Mouse (Mus musculus) left cerebral cortex, adult 9 months (tissue): Measurements from ENCODE around the gene Zfand3.

Source experiments
- DNase-seq, 2 experiments: peaks; one replicate each; pipeline ENCODE4 v3.0.0; 2022; ENCODE audit warnings: low spot score in 2 of 2

Zfand3 gene

DNA sequence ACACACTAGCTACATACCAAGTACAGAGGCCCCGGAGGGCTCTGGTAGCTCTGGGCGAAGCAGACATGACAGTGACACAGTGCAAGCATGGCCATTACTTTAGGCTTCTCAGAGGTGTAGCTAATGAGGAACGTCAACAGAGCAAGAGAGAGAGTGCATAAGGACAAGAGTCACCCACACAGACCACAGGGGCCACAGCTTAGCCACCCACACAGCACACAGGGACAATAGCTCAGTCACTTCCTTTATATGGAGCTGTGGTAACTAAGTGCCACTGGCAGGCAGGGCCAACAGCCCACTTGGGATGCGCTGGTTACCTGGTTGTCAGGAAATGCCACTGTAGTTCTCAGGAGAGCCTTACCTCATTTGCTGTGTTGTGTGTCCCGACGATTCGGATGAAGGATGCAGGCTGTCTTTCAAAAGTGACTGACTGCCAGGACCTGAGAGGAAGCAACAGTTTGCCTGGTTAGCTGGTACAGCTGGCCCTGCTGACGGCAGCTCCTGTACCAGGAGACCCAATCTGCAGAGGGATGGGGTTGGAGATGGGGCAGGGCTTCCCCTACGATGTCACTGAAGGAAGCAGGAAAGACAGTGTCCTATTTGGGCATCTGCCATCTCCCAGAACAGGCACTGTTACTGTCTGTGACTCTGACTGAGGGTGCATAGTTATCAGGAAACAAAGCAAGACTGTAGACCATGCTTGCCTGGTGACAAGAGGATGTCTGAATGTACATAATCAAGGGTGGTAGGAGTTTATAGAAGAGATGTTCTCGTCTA is 224.1 kb downstream of the Zfand3 start:
- no peak for DNase-seq

DNA sequence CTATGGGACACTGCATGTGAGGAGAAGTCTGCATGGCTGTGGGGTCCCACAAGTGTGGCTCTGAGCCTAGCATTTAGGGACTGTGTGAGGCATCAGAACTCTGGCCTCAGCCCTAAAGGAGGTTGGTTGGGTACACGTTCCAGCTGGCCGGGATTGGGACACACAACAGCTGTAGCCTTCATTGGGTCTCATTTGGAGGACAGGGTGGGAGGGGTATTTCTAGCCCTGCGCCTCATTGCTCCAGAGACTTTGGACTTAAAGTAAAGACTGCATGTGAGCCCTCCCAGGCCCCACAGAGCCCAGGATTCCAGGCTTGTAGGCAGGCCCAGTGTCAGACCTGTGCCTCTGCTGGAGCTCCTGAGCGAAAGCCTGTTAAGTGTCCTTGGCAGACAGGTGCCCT is 225.9 kb downstream of the Zfand3 start:
- no peak for DNase-seq

DNA sequence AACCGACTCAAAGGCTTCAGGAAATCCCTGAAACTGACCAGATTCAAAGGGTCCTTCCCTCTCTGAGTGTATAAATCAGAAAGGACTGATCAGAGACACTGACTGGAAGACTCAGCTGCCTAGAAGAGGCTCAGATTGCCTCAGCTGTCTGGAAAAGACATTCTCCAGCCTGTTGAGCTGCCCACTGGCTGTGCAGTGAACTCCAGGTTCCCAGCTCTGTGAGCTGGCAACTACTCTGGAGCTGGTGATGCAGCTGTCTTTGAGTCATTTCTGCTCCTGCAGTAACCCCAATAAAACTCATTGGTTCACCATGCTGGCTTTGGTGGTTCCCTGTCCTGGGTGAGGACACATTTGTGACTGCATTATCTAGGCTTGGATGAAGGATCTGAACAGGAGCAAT is 226.9 kb downstream of the Zfand3 start:
- DNase-seq: no peak

DNA sequence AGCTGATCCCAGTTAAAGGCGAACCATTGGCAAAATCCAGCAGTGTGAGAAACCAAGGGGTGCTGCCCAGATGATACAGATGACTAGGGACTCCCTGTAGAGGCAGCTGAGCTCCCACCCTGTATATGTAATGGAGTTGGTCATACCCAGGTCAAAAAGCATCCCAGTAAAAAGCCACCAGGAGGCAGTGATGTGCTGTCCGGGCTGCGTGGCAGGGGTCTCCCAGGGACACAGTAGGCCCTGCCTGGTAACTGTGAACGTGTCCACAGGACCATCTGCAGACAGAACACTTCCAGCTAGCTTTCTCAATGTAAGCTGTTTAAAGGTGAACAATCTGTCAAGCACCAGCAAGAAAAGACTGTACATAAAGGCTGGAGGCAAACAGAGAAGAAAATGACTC is 228.2 kb downstream of the Zfand3 start:
- DNase-seq: no peak

DNA sequence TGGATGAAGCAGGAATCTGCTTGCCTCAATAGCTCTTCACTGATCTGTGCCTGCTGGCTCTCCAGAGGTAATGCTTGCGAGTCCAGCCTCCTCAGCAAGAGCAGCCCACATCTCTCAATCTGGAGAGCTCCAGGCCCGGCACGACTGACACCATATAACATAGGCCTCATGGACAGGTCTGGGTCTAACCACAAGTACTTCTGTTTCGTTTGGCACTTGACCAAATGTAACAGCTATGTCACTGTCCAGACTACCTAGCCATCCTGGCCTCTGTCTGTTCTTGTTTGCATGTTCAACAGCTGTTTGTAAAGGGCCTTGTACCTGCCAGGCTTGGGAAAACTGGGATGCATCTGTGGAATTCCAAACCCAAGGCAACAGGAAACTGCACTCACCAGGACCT is 230.8 kb downstream of the Zfand3 start:
- no peak for DNase-seq

DNA sequence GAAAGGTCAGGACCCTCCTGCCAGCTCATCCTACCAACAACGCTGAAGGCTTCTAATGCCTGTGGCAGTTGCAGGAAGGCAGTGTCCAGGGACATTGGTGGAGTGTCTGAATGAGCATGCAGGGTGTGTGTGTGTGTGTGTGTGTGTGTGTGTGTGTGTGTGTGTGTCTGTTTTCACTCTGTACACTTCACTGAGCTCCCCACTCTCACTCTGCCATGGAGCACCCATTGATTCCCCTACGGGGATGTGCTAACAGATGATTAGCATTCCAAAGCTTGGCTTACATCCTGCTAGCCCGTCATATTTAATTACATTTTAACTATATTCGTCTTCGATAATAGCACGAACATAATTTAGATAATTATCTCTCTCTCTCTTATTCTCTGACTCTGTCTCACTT is 232.1 kb downstream of the Zfand3 start:
- DNase-seq: no peak

DNA sequence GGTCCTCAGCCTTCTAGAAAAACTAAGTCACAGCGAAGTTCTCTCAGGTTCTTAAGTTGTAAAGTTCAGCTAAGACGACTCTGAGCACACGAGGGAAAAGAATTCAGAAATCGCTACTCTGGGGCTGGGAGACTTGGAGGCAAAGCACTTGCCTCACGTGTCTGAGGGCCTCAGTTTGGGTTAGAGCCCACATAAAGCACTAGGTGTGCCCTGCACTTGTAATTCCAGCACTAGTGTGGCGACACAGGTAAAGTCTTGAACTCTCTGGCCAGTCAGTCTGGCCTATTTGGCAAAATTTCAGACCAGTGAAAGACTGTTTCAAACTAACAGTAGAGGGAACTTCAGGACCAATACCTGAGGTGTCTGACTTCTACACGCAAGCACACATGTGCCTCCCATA is 233.1 kb downstream of the Zfand3 start:
- DNase-seq: no peak

DNA sequence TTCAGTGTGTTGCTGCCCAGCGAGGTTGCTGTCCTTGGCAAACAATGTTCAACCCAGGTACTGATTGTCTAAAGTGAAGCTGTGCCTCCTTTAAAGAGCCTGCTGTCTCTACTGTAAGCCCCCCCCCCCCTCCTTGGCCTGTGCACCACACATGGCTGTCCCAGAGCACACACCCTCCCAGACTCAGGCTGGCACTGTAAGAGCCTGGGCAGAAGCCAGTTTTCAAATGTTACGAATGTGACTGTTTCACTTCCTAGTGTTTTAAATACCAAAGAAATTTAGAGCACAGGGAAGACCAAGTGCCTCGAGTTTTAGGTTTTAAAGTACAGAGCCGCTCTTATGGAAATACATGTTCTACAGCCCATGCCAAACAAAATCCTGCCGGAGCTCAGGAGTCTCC is 234.9 kb downstream of the Zfand3 start:
- DNase-seq: no peak

DNA sequence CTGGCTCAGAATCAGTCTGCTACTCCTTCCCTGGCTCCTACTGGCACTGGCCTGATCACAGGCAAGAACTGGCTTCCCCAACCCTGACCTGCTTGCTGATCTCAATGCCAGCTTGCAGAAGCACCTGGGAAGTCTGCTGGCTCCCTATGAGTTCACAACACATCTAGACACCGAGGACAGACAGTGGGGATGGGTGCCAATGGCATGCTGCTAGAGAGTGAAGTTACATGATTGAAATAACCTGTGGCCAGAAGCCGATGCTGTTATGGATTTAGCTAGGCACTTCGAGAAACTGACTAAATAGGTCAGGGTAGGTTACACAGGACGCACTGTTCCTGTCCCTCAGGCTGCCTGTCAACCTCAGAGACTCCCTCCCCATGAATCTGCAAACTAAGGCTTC is 236.1 kb downstream of the Zfand3 start:
- no peak for DNase-seq

DNA sequence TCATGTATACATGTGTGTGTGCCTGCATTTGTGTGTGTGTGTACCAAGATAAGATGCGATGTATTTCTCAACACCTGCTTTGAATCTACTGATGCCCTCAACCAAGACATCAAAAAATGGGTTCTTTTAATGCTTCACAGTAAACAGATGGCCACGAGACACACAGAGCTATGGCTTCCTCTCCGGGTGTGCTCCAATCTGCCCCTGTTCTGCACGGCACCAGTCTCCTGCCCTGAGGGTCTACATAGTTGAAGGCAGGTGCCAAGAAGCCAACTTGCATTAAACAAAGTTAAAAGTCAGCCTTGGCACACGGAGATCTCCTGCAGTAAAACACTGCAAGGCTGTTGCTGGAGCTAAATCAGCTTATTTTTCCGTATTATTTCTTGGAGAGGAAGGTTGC is 236.5 kb downstream of the Zfand3 start:
- no peak for DNase-seq

DNA sequence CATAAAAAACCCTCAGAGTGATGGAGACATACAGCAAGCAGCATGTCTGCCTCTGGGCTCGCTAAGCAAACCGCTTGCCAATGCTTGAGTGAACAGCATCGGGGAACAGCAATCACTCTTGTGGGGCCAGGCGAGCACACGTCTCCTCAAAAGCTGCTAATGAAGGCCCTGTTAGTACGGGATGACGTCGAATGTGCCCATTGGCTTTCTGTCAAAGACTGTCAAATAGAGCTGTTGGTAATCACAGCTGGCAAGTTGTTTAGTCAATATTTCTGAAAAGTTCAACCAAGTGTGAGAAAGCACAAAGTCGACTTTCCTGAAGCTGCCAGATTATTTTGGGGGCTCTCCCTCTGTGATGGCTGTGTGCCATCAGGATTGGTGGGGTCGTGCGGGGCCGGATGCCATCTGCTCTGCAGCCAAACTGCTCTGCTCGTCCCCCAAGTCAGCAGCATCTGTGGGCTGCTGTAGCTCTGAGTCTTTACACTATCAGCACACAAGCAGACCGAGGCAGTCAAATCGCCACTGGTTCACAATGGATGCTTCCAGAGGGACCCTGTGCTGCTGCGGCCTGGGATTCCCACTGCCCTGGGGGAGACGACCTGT is 237.3 kb downstream of the Zfand3 start:
- no peak for DNase-seq

DNA sequence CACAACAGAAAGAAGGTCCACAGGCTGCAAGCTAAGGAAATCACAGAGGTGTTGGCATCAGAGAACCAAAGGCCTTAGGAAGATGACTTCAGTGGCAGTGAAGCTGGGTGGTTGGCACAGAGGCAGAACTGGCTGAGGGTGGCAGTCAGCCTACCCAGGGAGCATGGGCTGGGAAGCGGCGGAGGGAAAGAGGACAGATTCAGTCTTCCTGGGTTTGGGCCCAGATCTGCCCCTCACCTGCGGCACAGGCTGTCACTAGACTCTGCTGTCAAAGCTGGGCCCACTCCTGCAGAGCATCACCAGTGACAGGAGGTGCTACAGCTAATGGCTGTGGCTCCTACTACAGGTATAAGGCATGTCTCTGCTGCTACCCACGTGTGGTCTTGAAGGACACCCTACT is 238.1 kb downstream of the Zfand3 start:
- DNase-seq: no peak

DNA sequence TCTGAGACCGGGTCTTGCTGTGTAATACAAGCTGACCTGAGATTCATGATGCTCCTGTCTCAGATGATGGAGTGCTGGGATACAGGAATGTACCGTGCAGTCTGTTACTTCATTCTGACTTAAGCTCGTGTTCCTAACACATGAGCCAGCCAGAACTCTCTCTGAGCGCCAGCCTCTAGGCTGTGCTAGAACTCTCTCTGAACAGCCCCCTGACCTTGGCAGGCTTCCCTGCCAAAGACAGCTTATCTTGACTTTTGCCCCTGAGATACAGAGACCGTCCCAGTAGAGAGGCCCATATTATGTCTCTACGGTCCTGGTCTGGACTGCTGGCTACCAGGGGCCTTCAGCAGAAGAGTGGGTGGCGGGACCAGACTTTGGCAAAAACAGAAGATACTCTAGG is 239.0 kb downstream of the Zfand3 start:
- no peak for DNase-seq

DNA sequence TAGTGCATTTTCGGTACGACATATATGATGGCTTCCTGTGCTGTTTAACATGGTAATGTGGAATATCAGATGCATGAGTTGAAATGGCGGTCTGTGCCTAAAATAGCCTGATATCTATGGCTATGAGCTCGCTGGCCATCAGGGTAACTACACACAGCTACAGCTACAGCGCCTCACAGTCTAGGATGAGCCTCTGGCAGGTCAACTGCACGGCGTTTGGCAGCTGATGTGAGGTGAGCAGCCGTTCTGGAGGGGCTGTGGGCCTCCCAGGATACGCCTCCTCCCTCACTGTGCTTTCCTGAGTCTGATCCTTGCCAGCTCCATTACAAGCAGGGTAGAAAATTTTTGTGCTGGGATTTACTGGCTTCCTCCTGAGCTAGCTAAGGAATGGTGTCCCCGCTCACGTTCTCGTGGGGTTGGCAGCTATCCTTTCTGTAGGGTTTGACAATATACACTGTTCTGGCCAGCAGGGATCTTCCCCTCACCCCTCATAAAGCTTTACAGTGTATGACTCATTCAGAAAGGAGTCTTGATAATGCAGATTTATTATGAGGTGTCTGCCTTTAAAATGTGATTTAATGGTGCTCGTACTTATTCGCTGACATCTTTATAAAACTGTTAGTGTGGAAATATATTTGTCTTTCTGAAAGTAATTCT is 240.2 kb downstream of the Zfand3 start:
- no peak for DNase-seq

DNA sequence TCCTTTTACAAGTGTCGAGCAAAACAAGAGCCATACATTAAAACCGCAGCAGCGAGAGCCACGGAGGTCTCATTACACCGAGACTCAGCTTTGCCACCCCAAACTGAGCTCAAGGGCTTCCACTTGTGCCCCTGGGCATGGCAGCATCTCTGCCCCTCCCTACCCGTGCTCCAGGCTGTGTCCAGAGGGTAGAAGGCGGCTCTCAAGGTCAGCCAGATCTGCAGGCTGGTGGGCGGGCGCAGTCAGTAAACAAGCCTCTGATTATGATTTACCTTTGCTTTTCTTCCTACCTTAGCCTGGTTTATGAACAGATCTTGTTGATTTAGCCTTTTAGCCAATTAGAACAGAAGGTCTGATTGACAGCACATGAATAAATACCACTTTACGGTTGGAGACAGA is 240.8 kb downstream of the Zfand3 start:
- DNase-seq: no peak

DNA sequence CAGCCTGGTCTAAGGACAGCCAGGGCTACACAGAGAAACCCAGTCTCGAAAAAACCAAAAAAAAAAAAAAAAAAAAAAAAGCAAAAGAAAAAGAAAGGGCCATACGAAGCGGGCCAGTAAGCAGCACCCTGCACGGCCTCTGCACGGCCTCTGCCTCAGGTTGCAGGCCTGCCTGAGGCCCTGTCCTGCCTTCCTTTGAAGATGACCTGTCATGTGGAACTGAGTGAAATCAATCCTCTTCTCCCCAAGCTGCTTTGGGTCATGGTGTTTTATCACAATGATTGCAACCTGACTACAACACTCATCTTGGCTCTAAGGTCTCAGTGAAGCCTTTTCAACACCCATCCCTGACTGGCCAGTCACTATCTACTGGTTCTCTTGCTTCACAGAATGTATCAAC is 248.5 kb downstream of the Zfand3 start:
- no peak for DNase-seq

DNA sequence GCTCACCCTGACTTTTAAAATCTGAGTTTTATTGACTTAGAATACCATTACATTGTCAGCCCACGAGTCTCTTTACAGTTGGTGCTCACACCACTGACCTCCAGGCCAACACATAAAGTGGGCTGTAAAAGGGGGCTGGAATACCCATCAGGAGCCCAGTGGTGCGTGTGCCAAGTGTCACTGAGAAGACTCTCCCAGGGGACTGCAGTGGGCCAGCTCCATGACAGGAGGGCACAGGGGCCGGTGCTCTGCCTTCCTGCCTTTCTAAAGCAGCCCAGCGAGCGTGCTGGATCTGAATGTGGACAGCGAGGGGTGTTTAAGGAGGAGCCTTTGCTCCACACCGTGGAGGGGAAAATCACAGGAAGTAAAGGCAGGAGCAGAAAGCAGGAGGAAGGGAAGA is 249.4 kb downstream of the Zfand3 start:
- DNase-seq: no peak

DNA sequence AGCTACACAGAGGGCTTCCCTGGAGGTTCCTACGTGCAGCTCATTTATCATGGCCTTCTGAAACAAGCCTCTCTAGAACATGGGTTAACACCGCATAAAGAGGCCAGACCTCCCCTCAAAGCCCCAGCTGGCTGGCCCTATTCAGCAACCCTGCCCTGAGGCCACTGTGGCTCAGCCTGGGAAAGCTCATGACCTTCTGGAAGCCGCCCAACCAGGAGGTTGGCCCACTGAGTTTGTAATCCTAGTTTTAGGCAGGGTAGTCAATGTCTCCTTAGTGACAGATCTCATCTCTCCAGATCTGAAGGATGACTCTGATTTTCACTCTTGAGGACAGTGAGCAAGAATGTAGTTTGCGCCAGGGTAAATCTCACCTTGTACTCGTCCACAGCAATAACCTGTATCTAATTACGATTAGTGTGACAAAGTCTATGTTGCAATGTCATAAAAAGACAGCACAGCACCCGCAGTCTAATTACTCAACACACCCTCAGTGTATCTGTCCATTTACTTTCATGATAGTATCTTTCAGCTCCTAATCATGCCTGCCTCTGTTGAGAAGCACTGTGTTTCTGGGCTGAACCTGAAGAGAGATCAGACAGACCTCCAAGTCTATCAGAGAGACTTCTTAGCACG is 251.5 kb downstream of the Zfand3 start:
- DNase-seq: no peak

DNA sequence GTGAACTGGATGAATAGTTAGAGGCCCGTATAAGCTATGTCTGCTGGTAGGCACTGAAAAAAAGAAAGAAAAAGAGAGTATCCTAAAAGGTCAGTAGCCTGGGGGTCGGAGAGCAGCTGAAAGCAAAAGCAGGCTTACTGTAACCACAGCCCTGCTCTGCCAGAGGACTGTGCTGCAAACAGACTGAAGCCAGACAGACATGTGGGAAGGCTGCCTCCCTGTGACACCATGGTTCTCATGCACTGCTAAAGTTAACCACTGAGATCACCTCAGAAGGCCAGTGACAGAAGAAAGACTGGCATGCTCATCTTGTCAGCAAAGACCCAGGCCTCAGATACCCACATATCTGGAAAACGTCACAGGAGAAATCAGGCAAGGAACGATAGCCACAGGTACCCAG is 253.9 kb downstream of the Zfand3 start:
- no peak for DNase-seq

DNA sequence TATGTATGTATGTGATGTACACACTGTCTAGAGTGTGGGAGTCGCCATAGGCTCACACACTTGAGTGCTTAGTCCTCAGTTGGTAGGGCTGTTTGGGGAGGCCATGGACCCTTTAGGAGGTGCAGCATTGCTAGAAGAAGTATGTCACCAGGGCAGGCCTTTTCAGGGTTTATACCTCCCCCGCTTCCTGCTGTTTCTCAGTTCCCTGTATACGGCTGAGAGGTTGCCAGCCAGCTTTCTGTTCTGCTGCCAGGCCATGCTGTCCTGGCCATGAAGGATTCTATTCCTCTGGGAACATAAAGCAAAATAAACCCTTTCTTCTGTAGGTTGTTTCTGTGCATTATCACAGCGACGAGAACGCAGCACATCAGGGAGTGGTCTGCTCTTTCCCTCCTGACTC is 255.4 kb downstream of the Zfand3 start:
- DNase-seq: no peak
